Mouse (Mus musculus) gastrocnemius, postnatal 36 days (tissue): ENCODE results near the gene a. TPM values are rescaled to one million over a fixed set of nuclear protein-coding genes. Genes with fewer than 3 reads are reported as not detected.
"Not testable (repeated sequence)": the region's sequence is repeated elsewhere in the genome, so short reads cannot be mapped to it uniquely, and the experiment has no call there.

Experiments
- DNase-seq, 2 experiments: peaks; one replicate each; pipeline ENCODE4 v3.0.0; 2022
- intact Hi-C: fragments of 180-260 bp; cut with DNase I; formaldehyde crosslinking; loops from one replicate; pipeline ENCODE4 v1.15.1; 2025
- total RNA-seq, 2 experiments: library from RNA; stranded (reverse); gene quantifications; 2 replicates each; pipeline ENCODE4 v1.2.3; 2021

The a gene
- total RNA-seq, 2 experiments from 2014 or later, result not detected

GRCm38 (mm10) chr2:154915922-154916541 is 124.8 kb downstream of the a start:
- DNase-seq, result no peak
- intact Hi-C loops, result loop anchor here (2.0 kb wide), 1 partner anchor 55 kb away; no protein-coding TSS in a partner anchor

GRCm38 (mm10) chr2:154916547-154916946 is 125.3 kb downstream of the a start:
- intact Hi-C loops, result loop anchor here (2.0 kb wide), 1 partner anchor 54 kb away; no protein-coding TSS in a partner anchor
- no peak for DNase-seq

- intact Hi-C loops, result loop anchor here (2.0 kb wide), 1 partner anchor 53 kb away; no protein-coding TSS in a partner anchor
- DNase-seq, result no peak
These were observed 126.9 kb downstream of the a start for GRCm38 (mm10) chr2:154917866-154918641.

GRCm38 (mm10) chr2:154920896-154921295 is 129.7 kb downstream of the a start:
- no peak for DNase-seq
- intact Hi-C loops, result no loop called here

DNA sequence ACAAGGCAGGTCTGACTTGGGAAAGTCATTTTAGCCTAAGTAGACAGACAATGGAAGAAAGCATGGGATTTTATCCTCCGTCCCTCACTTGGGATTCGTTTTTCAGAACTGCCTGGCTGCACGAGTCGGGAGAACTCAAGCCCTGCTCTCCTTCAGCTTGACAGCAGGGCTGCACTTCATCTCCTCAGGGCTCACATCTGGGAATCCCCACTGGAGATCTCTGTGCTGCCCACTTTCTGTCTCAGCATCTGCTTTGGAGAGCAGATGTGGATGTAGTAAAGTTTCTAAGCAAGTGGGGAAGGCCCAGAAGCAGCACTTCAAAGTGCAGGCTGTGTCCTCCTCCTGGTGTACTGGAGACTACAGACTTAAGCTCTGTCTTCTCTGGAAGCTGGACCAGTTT is 130.9 kb downstream of the a start:
- intact Hi-C loops, DNase-seq: not testable (repeated sequence)

GRCm38 (mm10) chr2:154925411-154926031 is 134.3 kb downstream of the a start:
- intact Hi-C loops, result no loop called here

DNA sequence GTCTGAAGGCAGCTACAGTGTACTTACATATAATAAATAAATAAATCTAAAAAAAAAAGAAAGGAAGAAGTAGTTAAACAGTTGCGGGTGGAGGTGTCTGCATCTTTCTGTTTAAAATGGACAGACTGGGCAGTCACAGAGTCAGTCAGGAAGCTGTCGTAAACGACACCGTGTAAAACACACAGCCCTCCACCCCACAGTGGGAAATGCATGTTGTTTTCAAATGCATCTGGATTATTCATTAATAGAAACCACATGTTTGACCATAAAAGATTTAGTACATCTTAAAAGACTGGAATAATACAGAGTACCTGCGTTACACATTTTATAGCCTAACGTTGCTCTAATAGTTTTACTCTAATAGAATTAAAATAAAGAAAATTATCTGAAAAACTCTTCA is 135.6 kb downstream of the a start:
- intact Hi-C loops, result no loop called here
- DNase-seq, result no peak

More at GRCm38 (mm10) chr2:154925411-154926031, 134.3 kb downstream of the a start:
- no peak for DNase-seq

- intact Hi-C loops, result no loop called here
- no peak for DNase-seq
These were observed 137.1 kb downstream of the a start for GRCm38 (mm10) chr2:154928298-154928697.

DNA sequence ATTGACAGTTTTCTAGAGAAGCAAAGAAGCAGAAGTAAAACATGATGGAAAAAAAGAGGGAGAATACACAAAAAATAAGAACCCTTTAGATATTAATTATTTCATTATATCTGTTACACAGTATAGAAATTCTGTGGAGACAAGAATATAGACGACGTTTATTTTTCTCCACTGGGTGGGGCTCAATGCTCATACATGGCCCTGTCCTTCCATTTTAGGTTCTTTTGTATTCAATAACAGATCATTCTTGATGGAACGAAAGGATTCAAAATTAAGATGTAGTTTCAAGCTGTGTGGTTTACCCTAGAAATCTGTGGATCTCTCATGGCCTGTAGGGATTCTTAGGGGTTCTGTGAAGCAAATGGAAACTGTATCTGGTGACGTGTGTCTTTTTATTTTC is 142.7 kb downstream of the a start:
- no peak for DNase-seq
- intact Hi-C loops, result no loop called here

GRCm38 (mm10) chr2:154936106-154936505 is 144.9 kb downstream of the a start:
- intact Hi-C loops, result no loop called here
- no peak for DNase-seq

- DNase-seq, result no peak
- intact Hi-C loops, result no loop called here
These were observed 145.4 kb downstream of the a start for GRCm38 (mm10) chr2:154936536-154937155.

DNA sequence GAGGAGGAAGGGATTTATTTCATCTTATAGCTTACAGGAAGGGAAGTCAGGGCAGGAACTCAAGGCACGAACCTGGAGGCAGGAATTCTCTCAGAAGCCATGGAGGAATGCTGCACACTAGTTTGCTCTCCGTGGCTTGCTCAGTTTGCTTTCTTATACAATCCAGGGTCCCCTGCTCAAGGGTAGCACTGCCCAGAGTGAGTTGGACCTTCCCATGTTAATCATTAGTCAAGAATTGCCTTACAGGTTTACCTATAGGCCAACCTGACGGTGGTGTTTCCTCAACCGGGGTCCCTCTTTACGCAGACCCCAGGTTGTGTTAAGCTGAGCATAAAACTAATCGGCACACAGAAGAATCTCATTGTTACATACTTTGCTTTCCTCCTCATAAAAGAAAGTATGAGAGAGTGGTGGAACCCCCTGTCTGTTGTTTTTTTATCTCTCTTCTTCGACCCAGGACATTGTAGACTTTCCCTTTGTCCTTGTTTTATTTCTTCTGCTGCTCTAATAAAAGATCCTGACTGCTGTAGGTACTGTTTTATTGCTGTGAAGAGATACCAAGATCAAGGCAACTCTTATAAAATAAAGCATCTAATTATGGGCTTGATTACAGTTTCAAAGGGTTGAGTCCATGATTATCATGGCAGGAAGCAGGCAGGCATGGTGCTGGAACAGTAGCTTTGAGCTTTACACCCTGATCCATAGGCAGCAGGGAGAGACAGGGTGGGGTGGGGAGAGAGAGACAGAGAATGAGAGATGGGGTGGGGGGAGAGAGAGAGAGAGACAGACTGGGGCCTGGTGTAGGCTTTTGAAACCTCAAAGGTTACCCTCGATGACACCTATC is 146.6 kb downstream of the a start:
- intact Hi-C loops, result no loop called here
- DNase-seq, result no peak

DNA sequence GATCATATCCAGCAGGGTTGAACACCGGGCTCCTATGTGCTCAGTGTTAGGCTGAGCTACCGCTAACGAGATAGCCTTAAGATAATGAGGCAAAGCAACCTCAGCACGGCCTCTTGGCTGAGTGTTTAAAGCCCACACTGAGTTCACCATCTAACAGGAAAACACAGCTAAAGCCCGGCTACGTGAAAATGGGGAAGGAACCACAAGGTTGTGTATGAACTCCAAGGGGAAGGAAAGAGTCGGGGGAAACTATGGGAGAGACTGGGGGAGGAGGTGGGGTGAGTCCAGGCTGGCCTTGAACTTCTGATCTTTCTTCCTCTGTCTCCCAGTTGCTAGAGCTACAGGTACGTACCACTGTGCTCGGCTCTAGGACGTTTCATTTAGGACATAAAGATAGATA is 150.8 kb downstream of the a start:
- intact Hi-C loops, result loop anchor here (2.0 to 5.0 kb wide), 3 partner anchors 239 to 530 kb away; no protein-coding TSS in a partner anchor
- no peak for DNase-seq

- no peak for DNase-seq
- intact Hi-C loops, result loop anchor here (2.0 to 5.0 kb wide), 3 partner anchors 240 to 530 kb away; no protein-coding TSS in a partner anchor
These were observed 151.3 kb downstream of the a start for GRCm38 (mm10) chr2:154942546-154942945.

GRCm38 (mm10) chr2:154943101-154943500 is 151.9 kb downstream of the a start:
- intact Hi-C loops, result loop anchor here (2.0 to 5.0 kb wide), 3 partner anchors 240 to 531 kb away; no protein-coding TSS in a partner anchor
- DNase-seq, result peak; percentile 76 to 79

DNA sequence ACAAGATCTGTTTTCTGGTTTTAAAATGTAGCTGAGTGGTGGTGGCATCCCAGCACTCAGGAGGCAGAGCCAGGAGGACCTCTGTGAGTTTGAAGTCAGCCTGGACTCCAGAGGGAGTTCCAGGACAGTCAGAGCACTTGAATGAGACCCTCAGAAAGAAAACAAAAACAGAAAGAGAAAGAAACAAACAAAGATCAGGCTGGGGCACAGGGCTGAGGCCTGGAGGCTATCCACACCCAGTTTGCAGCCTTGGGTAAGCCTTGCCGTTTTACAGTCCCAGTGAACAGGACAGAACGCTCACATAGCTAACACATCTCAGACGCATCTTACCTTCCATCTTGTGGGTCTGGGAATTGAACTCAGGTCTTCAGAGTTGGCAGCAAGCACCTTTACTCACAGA is 155.7 kb downstream of the a start:
- intact Hi-C loops, result no loop called here
- DNase-seq, result no peak

DNA sequence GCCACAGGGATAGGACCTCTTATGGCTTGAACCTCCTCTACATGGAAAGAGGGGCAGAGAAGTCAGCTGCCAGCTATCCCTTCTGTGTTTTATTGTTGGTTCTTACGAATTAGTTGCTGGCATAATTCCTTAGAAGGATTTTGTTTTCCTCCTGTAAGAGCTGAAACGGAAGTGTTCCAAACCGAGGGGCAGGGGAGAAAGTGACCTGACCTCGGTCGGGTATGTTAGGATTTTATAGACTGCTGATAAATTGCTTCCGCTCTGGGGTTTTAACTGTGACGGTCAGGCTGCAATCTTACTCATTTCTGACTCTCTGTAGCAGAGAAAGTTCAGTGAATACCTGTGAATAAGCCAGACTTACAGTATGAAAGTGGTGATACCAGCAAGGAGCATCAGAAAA is 158.2 kb downstream of the a start:
- intact Hi-C loops, result no loop called here
- DNase-seq, result no peak

GRCm38 (mm10) chr2:154949877-154950276 is 158.7 kb downstream of the a start:
- intact Hi-C loops, result no loop called here
- no peak for DNase-seq

GRCm38 (mm10) chr2:154950601-154951000 is 159.4 kb downstream of the a start:
- no peak for DNase-seq
- intact Hi-C loops, result no loop called here

GRCm38 (mm10) chr2:154959486-154959885 is 168.3 kb downstream of the a start:
- intact Hi-C loops, result no loop called here

More at GRCm38 (mm10) chr2:154959486-154959885, 168.3 kb downstream of the a start:
- no peak for DNase-seq
